Mouse (Mus musculus): ENCODE results near the gene Ablim2. TPM values are rescaled to one million over a fixed set of nuclear protein-coding genes. Genes with fewer than 3 reads are reported as not detected.
A peak's percentile ranks its signal among the peaks of the same experiment; 100 is the strongest.

Gene Ablim2
- polyA plus RNA-seq, 2 experiments from 2014 or later = 2.8 to 3.4 TPM

- no peak for ATAC-seq
Observed at GRCm38 (mm10) chr5:35770891-35771663, 13.4 kb downstream of the Ablim2 start.

- ATAC-seq = no peak
Observed at GRCm38 (mm10) chr5:35773274-35774136, 15.8 kb downstream of the Ablim2 start.

- no peak for ATAC-seq
Observed at GRCm38 (mm10) chr5:35774137-35774424, 16.4 kb downstream of the Ablim2 start.

- ATAC-seq = no peak
Observed at GRCm38 (mm10) chr5:35781116-35781515, 23.4 kb downstream of the Ablim2 start.

- no peak for ATAC-seq
Observed at GRCm38 (mm10) chr5:35782648-35783180, 25.0 kb downstream of the Ablim2 start.

- ATAC-seq = no peak
Observed at GRCm38 (mm10) chr5:35785853-35786252, 28.2 kb downstream of the Ablim2 start.

- no peak for ATAC-seq
Observed at GRCm38 (mm10) chr5:35787847-35788246, 30.2 kb downstream of the Ablim2 start.

- ATAC-seq = no peak
Observed at GRCm38 (mm10) chr5:35788719-35789118, 31.0 kb downstream of the Ablim2 start.

GRCm38 (mm10) chr5:35789697-35790096 lies 32.0 kb downstream of the Ablim2 start:
- ATAC-seq = no peak

- ATAC-seq = no peak
Observed at GRCm38 (mm10) chr5:35790387-35791065, 32.8 kb downstream of the Ablim2 start.

GRCm38 (mm10) chr5:35793971-35794370 lies 36.3 kb downstream of the Ablim2 start:
- ATAC-seq = no peak

- no peak for ATAC-seq
Observed at GRCm38 (mm10) chr5:35794942-35795341, 37.3 kb downstream of the Ablim2 start.

- ATAC-seq = peak; percentile 51
Observed at GRCm38 (mm10) chr5:35795481-35796048, 37.9 kb downstream of the Ablim2 start.

- ATAC-seq = no peak
Observed at GRCm38 (mm10) chr5:35796136-35796535, 38.5 kb downstream of the Ablim2 start.

GRCm38 (mm10) chr5:35799090-35799489 lies 41.4 kb downstream of the Ablim2 start:
- no peak for ATAC-seq

GRCm38 (mm10) chr5:35803416-35803815 lies 45.7 kb downstream of the Ablim2 start:
- ATAC-seq = no peak

GRCm38 (mm10) chr5:35804685-35805084 lies 47.0 kb downstream of the Ablim2 start:
- no peak for ATAC-seq

GRCm38 (mm10) chr5:35805209-35805608 lies 47.5 kb downstream of the Ablim2 start:
- no peak for ATAC-seq

GRCm38 (mm10) chr5:35807018-35807417 lies 49.3 kb downstream of the Ablim2 start:
- ATAC-seq = no peak

- ATAC-seq = no peak
Observed at GRCm38 (mm10) chr5:35810526-35810925, 52.8 kb downstream of the Ablim2 start.

GRCm38 (mm10) chr5:35811639-35812295 lies 54.1 kb downstream of the Ablim2 start:
- ATAC-seq = no peak

- no peak for ATAC-seq
Observed at GRCm38 (mm10) chr5:35814334-35814941, 56.8 kb downstream of the Ablim2 start.

All from CD4-positive, CD25-positive, alpha-beta regulatory T cell, adult 4 months (primary cell).